In the genomic region with DNA sequence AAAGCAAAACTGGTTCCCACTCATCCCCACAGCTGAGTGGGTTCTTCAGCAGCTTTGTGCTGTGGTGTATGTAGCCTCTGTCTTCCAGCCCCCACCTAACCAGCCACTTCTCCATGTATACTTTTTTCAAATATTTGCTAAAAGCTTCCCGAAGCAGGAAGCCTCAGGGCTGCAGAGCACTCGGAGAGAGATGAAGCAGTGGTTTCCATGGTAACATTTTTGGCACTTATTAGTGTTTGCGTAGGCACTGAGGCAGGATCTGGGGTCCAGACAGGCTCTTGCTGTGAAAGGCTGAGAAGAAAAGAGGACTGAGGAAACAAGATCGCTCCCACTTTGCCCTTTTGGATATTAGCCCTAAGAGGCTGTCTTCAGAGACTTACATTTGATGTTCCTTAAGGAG, we compare ENCODE assay signal across 13 mouse cellular contexts.
DNase-seq lines count a peak whose midpoint lies in the region; ATAC-seq and TF ChIP-seq lines count a peak whose summit lies in the region.
"Had no signal": no experiment of that assay in that cellular context is flagged by ENCODE, and none has a peak within 500 bp of the region (broad histone marks: within the 10 kb centered on the region; RNA-seq: fewer than 3 reads in every experiment).

No protein-coding gene starts in this region.

- no peak for ATAC-seq in hindbrain, embryonic 11.5 days (ENCODE audit: low FRiP score)
- ATAC-seq in hindbrain, postnatal 0 days = peak; percentile 69; the same call in 1 of the 2 replicates
- ATAC-seq in midbrain, embryonic 14.5 days (ENCODE audit: low FRiP score, low TSS enrichment) = peak; percentile 8; the same call in 1 of the 2 replicates
- ATAC-seq: CD4-positive, CD25-positive, alpha-beta regulatory T cell, adult 4 months had no signal

- no peak overlapping the region for H3K4me3 ChIP-seq in hindbrain, embryonic 11.5 days (ENCODE audit: low read depth, low read length)
- no peak overlapping the region for H3K4me3 ChIP-seq in hindbrain, embryonic 10.5 days
- no peak overlapping the region for H3K4me3 ChIP-seq in hindbrain, postnatal 0 days (ENCODE audit: low read length)
- no peak overlapping the region for H3K4me3 ChIP-seq in midbrain, embryonic 14.5 days (replicated peaks; ENCODE audit: low read depth, low read length)
- H3K4me3 ChIP-seq: megakaryocyte, embryonic 14.5 days had no signal

- no peaks in the 10 kb centered on the region for H3K9me3 ChIP-seq in hindbrain, embryonic 11.5 days (ENCODE audit: control insufficient read depth, low read length)
- no peaks in the 10 kb centered on the region for H3K9me3 ChIP-seq in hindbrain, embryonic 10.5 days
- H3K9me3 ChIP-seq in hindbrain, postnatal 0 days (ENCODE audit: low read length) = no peaks in the 10 kb centered on the region
- no peaks in the 10 kb centered on the region for H3K9me3 ChIP-seq in midbrain, embryonic 14.5 days (ENCODE audit: control insufficient read depth, low read length)
- H3K9me3 ChIP-seq: megakaryocyte, embryonic 14.5 days had no signal

- 28% methylated on average over 4 of the region's 4 CpGs for WGBS in hindbrain, embryonic 11.5 days
- 36% methylated on average over 4 of the region's 4 CpGs for WGBS in hindbrain, embryonic 10.5 days
- WGBS in hindbrain, postnatal 0 days = 41% methylated on average over 4 of the region's 4 CpGs
- 22% methylated on average over 4 of the region's 4 CpGs for WGBS in midbrain, embryonic 14.5 days

- no peak overlapping the region for H3K27ac ChIP-seq in hindbrain, embryonic 11.5 days (ENCODE audit: low read depth, low read length)
- H3K27ac ChIP-seq in hindbrain, embryonic 10.5 days = no peak overlapping the region
- no peak overlapping the region for H3K27ac ChIP-seq in hindbrain, postnatal 0 days
- H3K27ac ChIP-seq in midbrain, embryonic 14.5 days (replicated peaks; ENCODE audit: low read depth, low read length) = 0 out of 2 replicates have a peak overlapping the region, but pooled peaks have one; percentile 26
- H3K27ac ChIP-seq: kidney, postnatal 0 days had no signal

- TF ChIP-seq POLR2A in brain, embryonic 14.5 days (IDR thresholded peaks at IDR 0.05; ENCODE audit: borderline replicate concordance, extremely low read depth, insufficient read depth, insufficient read length, poor library complexity, severe bottlenecking) = no peak

- no peak overlapping the region for H3K9ac ChIP-seq in hindbrain, embryonic 11.5 days (ENCODE audit: low read depth, low read length)
- no peak overlapping the region for H3K9ac ChIP-seq in hindbrain, postnatal 0 days (replicated peaks; ENCODE audit: low read length)
- H3K9ac ChIP-seq in midbrain, embryonic 14.5 days (replicated peaks; ENCODE audit: low read length) = no peak overlapping the region

- no peaks in the 10 kb centered on the region for H3K36me3 ChIP-seq in hindbrain, embryonic 11.5 days (ENCODE audit: control insufficient read depth, insufficient read depth, low read length)
- no peaks in the 10 kb centered on the region for H3K36me3 ChIP-seq in hindbrain, embryonic 10.5 days
- no peaks in the 10 kb centered on the region for H3K36me3 ChIP-seq in hindbrain, postnatal 0 days (ENCODE audit: insufficient read depth, low read length)
- no peaks in the 10 kb centered on the region for H3K36me3 ChIP-seq in midbrain, embryonic 14.5 days (ENCODE audit: control insufficient read depth, insufficient read depth, low read length)

- peak; percentile 1 for DNase-seq in hindbrain, embryonic 11.5 days (ENCODE audit: low spot score)
- no peak for DNase-seq in hindbrain, embryonic 10.5 days (ENCODE audit: low spot score)
- peak; percentile 90 for DNase-seq in brain, embryonic 14.5 days (ENCODE audit: low read depth)
- peak; percentile 67 for DNase-seq in hindbrain, postnatal 0 days (ENCODE audit: low spot score)
- peak; percentile 80 for DNase-seq in midbrain, embryonic 14.5 days
- no peak for DNase-seq in adrenal gland, postnatal 10 days
- no peak for DNase-seq in gastrocnemius, postnatal 25 days
- no peak for DNase-seq in heart, adult 9 months (ENCODE audit: low spot score in 2 of 2)
- DNase-seq: gastrocnemius, postnatal 14 days had no signal

- no peak overlapping the region for H3K4me2 ChIP-seq in hindbrain, embryonic 11.5 days (replicated peaks; ENCODE audit: low read depth, low read length)
- no peak overlapping the region for H3K4me2 ChIP-seq in hindbrain, postnatal 0 days (ENCODE audit: low read depth, low read length)
- no peak overlapping the region for H3K4me2 ChIP-seq in midbrain, embryonic 14.5 days (ENCODE audit: low read length)
- H3K4me2 ChIP-seq: liver, embryonic 11.5 days had no signal

- TF ChIP-seq CTCF in brain, embryonic 14.5 days (IDR thresholded peaks at IDR 0.05; ENCODE audit: borderline replicate concordance, extremely low read depth, insufficient read depth, insufficient read length) = no peak
- no peak for TF ChIP-seq CTCF in hindbrain, postnatal 0 days (IDR thresholded peaks at IDR 0.05; ENCODE audit: low read depth)

- no peaks in the 10 kb centered on the region for H3K4me1 ChIP-seq in hindbrain, embryonic 11.5 days (replicated peaks; ENCODE audit: control insufficient read depth, insufficient read depth, low read length)
- no peaks in the 10 kb centered on the region for H3K4me1 ChIP-seq in hindbrain, embryonic 10.5 days (replicated peaks)
- H3K4me1 ChIP-seq in hindbrain, postnatal 0 days (ENCODE audit: insufficient read depth, low read length) = no peaks in the 10 kb centered on the region
- peaks cover 9% of the 10 kb centered on the region for H3K4me1 ChIP-seq in midbrain, embryonic 14.5 days (ENCODE audit: control insufficient read depth, insufficient read depth, low read length)
- H3K4me1 ChIP-seq: megakaryocyte, embryonic 14.5 days had no signal

- no peaks in the 10 kb centered on the region for H3K27me3 ChIP-seq in hindbrain, embryonic 11.5 days (ENCODE audit: control insufficient read depth, insufficient read depth, low read length)
- H3K27me3 ChIP-seq in hindbrain, embryonic 10.5 days (ENCODE audit: insufficient read depth, poor library complexity, severe bottlenecking) = peaks cover 42% of the 10 kb centered on the region
- no peaks in the 10 kb centered on the region for H3K27me3 ChIP-seq in hindbrain, postnatal 0 days (ENCODE audit: insufficient read depth, low read length)
- H3K27me3 ChIP-seq in midbrain, embryonic 14.5 days (ENCODE audit: control insufficient read depth, insufficient read depth, low read length) = no peaks in the 10 kb centered on the region

Comparison
In these comparisons a context has a peak if more than half of its experiments do, and no peak if none do; other contexts are left out.
1. DNase-seq: peak in hindbrain, embryonic 11.5 days (single experiment), brain, embryonic 14.5 days (single experiment), hindbrain, postnatal 0 days (single experiment) and midbrain, embryonic 14.5 days (single experiment); none in hindbrain, embryonic 10.5 days (single experiment), adrenal gland, postnatal 10 days (single experiment), gastrocnemius, postnatal 25 days (single experiment) and heart, adult 9 months (0 of 2).